Mouse (Mus musculus) testis, adult 2 months (tissue): Measurements from ENCODE around the gene Tex22.

Experiments
- CTCF ChIP-seq: fragments of 200-500 bp; IDR thresholded peaks from 2 replicates; pipeline ENCODE4 v1.5.1; 2012; ENCODE audit warnings: low read depth, mild to moderate bottlenecking, inconsistent platforms, low read length, moderate library complexity; ENCODE audit not compliant: control insufficient read depth, insufficient read depth, insufficient replicate concordance
- POLR2A ChIP-seq: fragments of 200-500 bp; IDR thresholded peaks from 2 replicates; pipeline ENCODE4 v1.6.1; 2012; ENCODE audit warnings: low read depth, mild to moderate bottlenecking, inconsistent platforms, low read length, moderate library complexity; ENCODE audit not compliant: control insufficient read depth

- TF ChIP-seq CTCF (no peak), POLR2A (no peak)
Observed at GRCm38 (mm10) chr12:113124726-113125125, 50.4 kb downstream of the Tex22 start.
